Mouse (Mus musculus) forelimb bud, embryonic 11.5 days (tissue): Measurements from ENCODE around the gene Pbx4.
A peak's percentile ranks its signal among the peaks of the same experiment; 100 is the strongest.

ENCODE experiments used
- DNase-seq: peaks from one replicate; pipeline ENCODE4 v3.0.0-alpha.2; 2012; ENCODE audit warnings: low read depth, low spot score

Gene Pbx4

DNA sequence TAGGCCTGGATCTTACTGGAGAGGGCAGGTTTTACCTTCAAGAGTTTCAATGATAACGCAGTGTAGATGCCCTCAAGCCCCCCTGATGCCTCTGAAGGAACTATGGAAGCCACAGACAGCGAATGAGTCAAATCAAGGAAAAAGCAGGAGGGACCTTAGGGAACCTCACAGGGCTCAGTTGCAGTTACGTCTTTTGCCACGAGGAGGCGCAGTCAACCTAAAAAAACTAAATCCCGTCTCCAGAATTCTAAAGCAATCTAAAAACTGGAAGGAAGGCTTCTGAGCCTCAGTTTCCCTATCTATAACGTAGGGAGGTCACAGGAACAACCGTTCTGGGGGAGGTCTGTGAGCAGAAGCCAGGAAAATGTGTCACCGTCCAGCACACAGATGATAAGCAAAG is 41.9 kb downstream of the Pbx4 start:
- peak; percentile 68 for DNase-seq

DNA sequence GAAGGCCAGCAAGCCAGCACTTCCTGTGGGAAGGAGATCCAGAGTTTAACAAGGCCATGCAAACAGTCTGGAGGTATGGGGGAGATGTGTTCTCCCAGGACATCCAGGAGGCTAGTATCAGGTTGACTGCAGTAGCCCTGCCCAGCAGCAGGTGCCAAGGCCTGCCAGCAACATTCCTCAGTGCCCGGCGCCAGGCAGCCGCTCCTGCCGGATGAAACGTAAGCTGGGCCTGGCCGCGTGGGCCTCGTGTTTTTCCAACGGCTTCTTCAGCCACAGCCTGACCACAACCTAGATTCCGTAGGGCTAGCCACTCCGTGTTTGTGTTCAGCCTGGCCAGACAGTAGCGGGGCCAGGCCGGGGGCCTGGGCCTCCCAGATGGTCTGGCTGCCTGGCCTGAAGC is 42.4 kb downstream of the Pbx4 start:
- DNase-seq: no peak

- no peak for DNase-seq
Observed at GRCm38 (mm10) chr8:69876097-69876496, 43.8 kb downstream of the Pbx4 start.

GRCm38 (mm10) chr8:69876967-69877366 is 44.7 kb downstream of the Pbx4 start:
- DNase-seq: no peak

DNA sequence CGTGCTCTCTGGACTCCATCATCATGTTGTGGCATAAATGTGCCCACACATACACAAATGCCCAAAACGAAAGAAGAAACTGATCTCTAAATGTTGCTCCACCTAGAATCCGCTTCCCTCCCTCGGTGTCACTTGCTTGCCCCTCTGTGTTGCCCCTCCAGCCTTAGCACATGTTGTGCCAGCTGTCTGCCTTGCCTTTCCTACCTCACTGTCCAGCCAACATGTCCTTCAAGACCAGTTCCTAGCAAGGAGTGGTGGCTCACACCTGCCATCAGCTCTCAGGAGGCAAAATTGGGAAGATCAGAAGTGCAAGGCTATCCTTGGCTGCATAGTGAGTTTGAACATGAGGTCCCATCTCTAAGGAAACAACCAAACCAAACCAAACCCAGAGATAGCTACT is 45.1 kb downstream of the Pbx4 start:
- DNase-seq: no peak

GRCm38 (mm10) chr8:69877992-69878391 is 45.7 kb downstream of the Pbx4 start:
- DNase-seq: no peak

DNA sequence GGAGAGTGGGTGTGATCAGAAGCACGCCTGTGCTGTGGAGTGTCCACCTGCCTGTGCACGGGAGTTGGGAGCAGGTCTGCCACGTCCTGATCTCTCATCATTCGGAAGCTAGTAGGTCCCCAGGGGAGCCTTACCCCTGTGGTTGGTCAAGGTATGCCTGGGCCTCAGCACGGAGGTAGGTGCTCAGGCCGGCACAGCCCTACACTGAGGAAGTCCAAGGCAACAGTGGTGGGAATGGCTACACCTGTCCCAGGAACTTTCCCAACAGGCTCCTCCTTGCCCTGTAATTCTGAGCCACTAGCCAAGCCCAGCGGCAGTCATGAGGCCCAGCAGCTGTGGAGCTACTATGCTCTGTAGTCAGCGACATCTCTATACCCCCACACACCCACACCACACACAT is 47.4 kb downstream of the Pbx4 start:
- no peak for DNase-seq

DNA sequence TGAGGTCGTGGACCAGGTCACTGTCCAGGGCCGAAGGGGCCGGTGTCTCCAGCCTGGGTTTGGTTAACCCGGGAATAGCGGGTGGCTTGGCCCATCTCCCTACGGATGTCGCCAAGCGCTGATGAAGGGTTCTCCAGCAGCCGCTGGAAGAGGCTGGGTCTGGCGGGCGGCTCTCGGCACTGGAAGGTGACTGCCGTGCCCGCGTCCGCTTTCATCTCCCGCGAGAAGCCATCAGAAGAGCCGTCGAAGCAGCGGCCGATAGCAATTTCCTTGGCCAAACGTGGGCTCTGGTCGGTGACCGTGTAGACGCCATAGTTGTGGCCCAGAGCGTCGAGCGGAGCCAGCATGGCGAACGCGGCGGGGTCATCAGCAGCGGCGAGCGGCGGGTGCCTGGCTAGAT is 48.5 kb downstream of the Pbx4 start:
- no peak for DNase-seq

GRCm38 (mm10) chr8:69881261-69881865 is 49.1 kb downstream of the Pbx4 start:
- no peak for DNase-seq

DNA sequence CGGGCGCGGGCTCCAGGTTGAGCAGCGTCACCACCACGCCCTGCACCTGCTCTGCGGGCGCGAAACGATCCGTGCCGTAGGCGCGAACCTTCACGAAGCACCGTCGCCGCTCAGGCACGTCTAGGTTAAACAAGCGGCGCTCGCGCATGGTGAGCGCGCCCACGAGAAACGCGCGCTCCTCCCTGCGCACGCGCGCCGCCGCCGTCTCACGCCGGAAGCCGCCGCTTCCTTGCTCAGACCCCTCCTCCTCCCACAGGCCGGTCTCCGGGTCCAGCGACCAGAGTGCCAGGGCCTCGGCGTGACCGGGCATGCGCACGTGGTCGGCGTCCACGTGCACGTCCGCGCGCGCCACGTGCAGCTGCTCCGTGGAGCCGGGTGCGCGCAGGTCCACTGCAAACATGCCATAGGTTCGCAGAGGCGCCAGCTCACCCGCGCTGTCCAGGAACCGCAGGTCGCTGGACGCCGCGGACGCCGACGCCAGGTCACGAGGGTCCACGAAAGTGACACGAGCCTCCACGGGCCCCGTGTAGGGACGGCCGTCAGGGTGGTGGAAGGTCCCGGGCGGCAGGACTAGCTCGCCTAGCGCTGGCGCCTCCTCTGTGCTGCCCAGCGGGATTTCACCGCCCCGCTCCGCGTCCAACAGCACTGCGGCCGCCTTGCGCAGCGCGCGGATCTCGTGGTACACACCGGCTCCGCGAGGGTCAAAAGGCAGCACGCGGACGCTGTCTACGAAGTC is 49.9 kb downstream of the Pbx4 start:
- peak; percentile 53 for DNase-seq

DNA sequence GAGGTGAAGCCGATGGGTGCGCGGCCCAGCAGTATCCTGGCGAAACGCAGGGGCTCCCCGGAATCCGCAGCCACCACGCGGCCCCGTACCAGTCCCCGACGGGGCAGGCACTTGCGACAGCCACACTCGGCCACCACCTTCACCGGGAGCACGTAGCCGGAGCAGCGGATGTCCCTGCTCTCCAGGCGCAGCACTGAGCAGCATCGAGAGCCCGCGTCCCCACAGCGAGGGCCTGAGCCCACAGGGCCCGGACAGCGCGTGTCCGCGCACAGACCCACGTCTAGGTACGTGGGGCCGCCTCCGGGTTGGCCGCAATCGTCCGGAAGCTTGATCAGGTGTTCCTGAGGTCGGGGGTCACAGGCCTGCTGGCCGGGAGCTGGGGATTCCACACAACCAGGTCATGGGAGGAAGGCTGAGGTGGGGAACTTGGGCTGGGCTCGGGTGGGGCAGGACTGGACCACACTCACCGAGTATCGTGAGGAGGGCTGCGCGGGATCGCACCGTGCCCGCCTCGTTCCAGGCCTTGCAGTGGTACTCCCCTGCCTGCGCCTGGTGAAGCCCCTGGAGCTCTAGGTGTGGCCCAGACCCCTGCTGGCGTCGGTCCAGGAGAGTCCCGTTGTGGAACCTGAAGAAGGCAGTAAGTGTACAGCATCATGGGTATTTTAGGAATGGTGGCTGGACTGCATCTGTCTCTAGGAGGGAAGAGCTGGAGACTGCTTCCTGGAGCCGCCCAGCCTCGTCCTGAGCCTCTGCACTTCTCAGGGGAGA is 50.7 kb downstream of the Pbx4 start:
- DNase-seq: no peak

- no peak for DNase-seq
Observed at GRCm38 (mm10) chr8:69884141-69884540, 51.9 kb downstream of the Pbx4 start.

GRCm38 (mm10) chr8:69887289-69888243 is 55.3 kb downstream of the Pbx4 start, which contains the start of gene Cilp2:
Gene Cilp2, minus strand, starts transcription at chr8:69887687.
- no peak for DNase-seq

DNA sequence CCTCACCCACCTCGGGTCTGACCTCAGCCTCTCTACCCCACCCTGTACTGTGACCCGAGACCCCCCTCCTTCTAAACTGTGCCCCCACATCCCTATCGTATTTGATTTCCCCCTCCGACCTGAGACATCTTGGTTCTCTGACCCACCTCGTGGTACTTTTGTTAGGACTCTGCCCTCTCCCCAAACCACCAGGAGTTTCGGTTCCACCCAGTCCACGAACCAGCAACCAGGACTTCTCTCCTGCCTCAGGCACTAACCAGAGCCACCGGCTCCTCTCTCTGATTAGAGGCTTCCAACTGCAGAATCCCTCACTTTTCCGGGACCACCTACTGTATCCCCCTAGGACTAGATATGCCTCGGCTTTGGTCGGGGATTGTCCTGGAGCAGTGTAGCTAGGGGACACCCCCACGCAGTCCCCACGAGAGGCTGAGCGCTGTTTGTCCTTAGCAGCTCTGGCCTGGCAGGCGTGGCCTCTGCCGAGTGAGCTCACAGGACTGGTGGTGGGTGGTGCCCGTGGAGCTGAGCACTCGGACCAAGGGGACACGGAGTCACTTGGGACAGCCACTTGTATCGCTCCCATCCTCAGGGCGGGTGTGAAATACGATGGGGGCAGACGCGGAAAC is 56.1 kb downstream of the Pbx4 start:
- DNase-seq: no peak

DNA sequence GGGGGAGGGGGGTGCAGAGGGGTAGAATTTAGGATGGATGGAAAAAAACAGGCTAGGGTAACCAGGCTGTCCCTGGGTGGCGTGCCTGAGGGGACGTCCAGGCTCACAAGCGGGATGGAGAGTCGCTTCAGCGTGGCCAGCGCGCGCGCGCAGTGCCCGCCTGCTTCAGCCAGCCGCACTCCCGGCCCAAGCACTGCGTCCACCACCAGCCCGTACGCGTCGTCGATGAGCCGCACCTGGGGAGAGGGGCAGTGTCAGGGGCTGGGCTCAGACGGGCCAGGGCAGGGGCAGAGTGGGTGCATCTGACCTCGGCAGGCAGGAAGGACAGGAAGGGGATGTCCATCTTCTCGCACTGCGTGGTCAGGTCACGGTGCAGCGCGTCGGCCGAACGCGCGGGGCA is 56.6 kb downstream of the Pbx4 start:
- DNase-seq: no peak

- peak; percentile 43 for DNase-seq
Observed at GRCm38 (mm10) chr8:69890813-69891241, 58.5 kb downstream of the Pbx4 start.

GRCm38 (mm10) chr8:69893863-69894262 is 61.6 kb downstream of the Pbx4 start:
- DNase-seq: peak; percentile 62

DNA sequence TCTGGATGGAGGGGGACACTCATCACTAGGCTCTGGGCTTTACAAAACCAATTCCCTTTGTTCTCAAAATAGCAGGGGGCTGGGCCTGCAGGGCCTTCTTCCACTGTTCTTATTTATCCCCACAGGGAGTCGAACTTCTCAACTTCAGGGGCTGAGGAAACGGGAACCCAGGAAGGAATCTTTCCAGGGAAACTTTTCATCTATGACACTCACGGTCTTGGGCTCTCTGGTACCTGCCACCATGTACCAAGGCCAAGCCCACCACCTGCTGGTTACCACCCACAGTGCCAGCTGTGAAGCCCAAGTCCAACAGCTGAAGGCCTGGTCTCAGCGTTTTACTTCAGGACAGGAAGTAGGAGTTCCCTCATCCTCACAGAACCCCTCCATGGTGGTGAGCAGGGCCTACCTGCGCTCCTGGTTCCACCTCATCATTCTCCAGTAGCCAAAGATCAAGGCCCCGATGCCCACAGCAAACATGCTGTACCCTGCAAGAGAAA is 62.6 kb downstream of the Pbx4 start:
- no peak for DNase-seq

- no peak for DNase-seq
Observed at GRCm38 (mm10) chr8:69895772-69896451, 63.6 kb downstream of the Pbx4 start.

DNA sequence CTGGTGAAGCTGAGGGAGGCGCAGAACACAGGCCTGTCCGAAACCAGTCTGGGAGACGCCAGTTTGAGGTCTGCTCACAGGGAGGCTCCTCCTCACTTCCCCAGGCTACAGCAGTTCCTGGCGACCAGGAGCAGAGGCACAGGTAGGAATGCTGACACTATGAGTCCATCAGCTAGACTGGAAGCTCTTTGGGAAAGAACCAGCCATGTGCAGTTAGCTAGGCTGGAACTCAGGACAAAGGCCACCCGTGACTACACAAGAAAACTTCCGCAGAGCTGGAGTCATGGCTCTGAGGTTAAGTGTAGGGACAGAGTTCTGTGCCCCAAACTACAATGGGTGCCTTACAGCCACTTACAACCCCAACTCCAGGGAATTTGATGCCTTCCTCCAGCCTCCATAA is 65.6 kb downstream of the Pbx4 start:
- no peak for DNase-seq
